Mouse (Mus musculus): ENCODE results near the gene Sdc4.

Gene Sdc4

GRCm38 (mm10) chr2:164449341-164450042 lies 5.8 kb upstream of the Sdc4 start:
- DNase-seq (ENCODE audit: low read depth): no peak

- no peak for DNase-seq (ENCODE audit: low read depth)
These were observed 5.2 kb upstream of the Sdc4 start for GRCm38 (mm10) chr2:164448921-164449320.

- DNase-seq (ENCODE audit: low read depth): no peak
These were observed 4.5 kb upstream of the Sdc4 start for GRCm38 (mm10) chr2:164448140-164448539.

- no peak for DNase-seq (ENCODE audit: low read depth)
These were observed 2.4 kb upstream of the Sdc4 start for GRCm38 (mm10) chr2:164446086-164446469.

- DNase-seq (ENCODE audit: low read depth): no peak
These were observed 1.9 kb upstream of the Sdc4 start for GRCm38 (mm10) chr2:164445399-164446085.

- DNase-seq (ENCODE audit: low read depth): no peak
These were observed 1.0 kb upstream of the Sdc4 start for GRCm38 (mm10) chr2:164444701-164445100.

- DNase-seq (ENCODE audit: low read depth): no peak
These were observed 643 bp downstream of the Sdc4 start for GRCm38 (mm10) chr2:164443051-164443437.

GRCm38 (mm10) chr2:164442315-164443050 lies 1.2 kb downstream of the Sdc4 start:
- DNase-seq (ENCODE audit: low read depth): no peak

GRCm38 (mm10) chr2:164441731-164442130 lies 2.0 kb downstream of the Sdc4 start:
- DNase-seq (ENCODE audit: low read depth): no peak

- DNase-seq (ENCODE audit: low read depth): peak; percentile 95
These were observed 2.5 kb downstream of the Sdc4 start for GRCm38 (mm10) chr2:164441155-164441554.

- DNase-seq (ENCODE audit: low read depth): no peak
These were observed 3.4 kb downstream of the Sdc4 start for GRCm38 (mm10) chr2:164440314-164440713.

- peak; percentile 68 for DNase-seq (ENCODE audit: low read depth)
These were observed 4.7 kb downstream of the Sdc4 start for GRCm38 (mm10) chr2:164439001-164439421.

GRCm38 (mm10) chr2:164438257-164438656 lies 5.4 kb downstream of the Sdc4 start:
- no peak for DNase-seq (ENCODE audit: low read depth)

- DNase-seq (ENCODE audit: low read depth): no peak
These were observed 6.0 kb downstream of the Sdc4 start for GRCm38 (mm10) chr2:164437710-164438109.

- DNase-seq (ENCODE audit: low read depth): no peak
These were observed 6.7 kb downstream of the Sdc4 start for GRCm38 (mm10) chr2:164436961-164437360.

GRCm38 (mm10) chr2:164436215-164436913 lies 7.3 kb downstream of the Sdc4 start:
- no peak for DNase-seq (ENCODE audit: low read depth)

- DNase-seq (ENCODE audit: low read depth): no peak
These were observed 8.2 kb downstream of the Sdc4 start for GRCm38 (mm10) chr2:164435216-164436090.

GRCm38 (mm10) chr2:164434681-164435080 lies 9.0 kb downstream of the Sdc4 start:
- DNase-seq (ENCODE audit: low read depth): no peak

GRCm38 (mm10) chr2:164433278-164433895 lies 10.3 kb downstream of the Sdc4 start:
- no peak for DNase-seq (ENCODE audit: low read depth)

- no peak for DNase-seq (ENCODE audit: low read depth)
These were observed 11.0 kb downstream of the Sdc4 start for GRCm38 (mm10) chr2:164432541-164433191.

Measured in 416B (cell line).